Mouse (Mus musculus): ENCODE measurements around the gene Qrfp. TPM values are rescaled to one million over a fixed set of nuclear protein-coding genes. Genes with fewer than 3 reads are reported as not detected.

The Qrfp gene
- polyA plus RNA-seq, 1 experiment, result 1.5 TPM

Other genes with a start within 250 kb of the Qrfp start
- 20.4 TPM for gene Fubp3, start 237.9 kb downstream of the Qrfp start, polyA plus RNA-seq (2012; fragmentation: generic; extraction: Trizol)
- not detected for gene Prdm12, start 170.5 kb downstream of the Qrfp start, polyA plus RNA-seq (2012; fragmentation: generic; extraction: Trizol)
- gene Exosc2, start 139.9 kb downstream of the Qrfp start, polyA plus RNA-seq (2012; fragmentation: generic; extraction: Trizol), result 25.4 TPM
- gene Abl1, start 122.2 kb downstream of the Qrfp start, polyA plus RNA-seq (2012; fragmentation: generic; extraction: Trizol), result 28.0 TPM
- gene Fibcd1, start 35.4 kb upstream of the Qrfp start, polyA plus RNA-seq (2012; fragmentation: generic; extraction: Trizol), result 0.13 TPM
- 0.22 TPM for gene Lamc3, start 76.7 kb upstream of the Qrfp start, polyA plus RNA-seq (2012; fragmentation: generic; extraction: Trizol)
- 159 TPM for gene Aif1l, start 139.6 kb upstream of the Qrfp start, polyA plus RNA-seq (2012; fragmentation: generic; extraction: Trizol)
- 26.3 TPM for gene Nup214, start 163.9 kb upstream of the Qrfp start, polyA plus RNA-seq (2012; fragmentation: generic; extraction: Trizol)

Measured in myocyte (in vitro differentiated cells).